Mouse (Mus musculus) spleen, postnatal 36 days (tissue): ENCODE measurements around the gene Csnk1g2.

Experiments used
- DNase-seq, 2 experiments: peaks; one replicate each; pipeline ENCODE4 v3.0.0; 2022; ENCODE audit warnings: low spot score in 2 of 2, mixed read lengths in 1 of 2

The Csnk1g2 gene

GRCm38 (mm10) chr10:80622661-80623456 is at the start of gene Csnk1g2:
Gene Csnk1g2, plus strand, starts transcription at chr10:80622838.
- DNase-seq = peak; percentile 62 to 77

- DNase-seq = no peak
These were observed 48.7 kb upstream of the Csnk1g2 start for GRCm38 (mm10) chr10:80573944-80574343.

GRCm38 (mm10) chr10:80574896-80575295 is 47.7 kb upstream of the Csnk1g2 start:
- DNase-seq = no peak

- peak in 1 of 2 experiments; percentile 20 for DNase-seq
These were observed 46.7 kb upstream of the Csnk1g2 start for GRCm38 (mm10) chr10:80575925-80576324.

GRCm38 (mm10) chr10:80576351-80577194 is 46.1 kb upstream of the Csnk1g2 start:
- peak; percentile 62 to 63 for DNase-seq

- peak; percentile 99 for DNase-seq
These were observed 45.2 kb upstream of the Csnk1g2 start, which contains the start of gene Klf16 for GRCm38 (mm10) chr10:80577195-80578130. Gene Klf16, minus strand, starts transcription at chr10:80577321.

GRCm38 (mm10) chr10:80578131-80578750 is 44.4 kb upstream of the Csnk1g2 start:
- peak; percentile 86 to 87 for DNase-seq

- peak; percentile 82 to 88 for DNase-seq
These were observed 43.7 kb upstream of the Csnk1g2 start for GRCm38 (mm10) chr10:80578911-80579310.

GRCm38 (mm10) chr10:80583047-80583446 is 39.6 kb upstream of the Csnk1g2 start:
- no peak for DNase-seq

- no peak for DNase-seq
These were observed 38.6 kb upstream of the Csnk1g2 start for GRCm38 (mm10) chr10:80584045-80584488.

- no peak for DNase-seq
These were observed 37.7 kb upstream of the Csnk1g2 start for GRCm38 (mm10) chr10:80584642-80585552.

GRCm38 (mm10) chr10:80585581-80585980 is 37.1 kb upstream of the Csnk1g2 start:
- DNase-seq = no peak

GRCm38 (mm10) chr10:80586407-80587304 is 36.0 kb upstream of the Csnk1g2 start:
- DNase-seq = no peak

GRCm38 (mm10) chr10:80587305-80587657 is 35.4 kb upstream of the Csnk1g2 start:
- no peak for DNase-seq

- peak; percentile 87 to 89 for DNase-seq
These were observed 33.3 kb upstream of the Csnk1g2 start for GRCm38 (mm10) chr10:80589127-80589878.

- peak; percentile 96 to 97 for DNase-seq
These were observed 32.5 kb upstream of the Csnk1g2 start, which contains the start of gene Abhd17a for GRCm38 (mm10) chr10:80589879-80590854. Gene Abhd17a, minus strand, starts transcription at chr10:80590341.

- DNase-seq = no peak
These were observed 26.3 kb upstream of the Csnk1g2 start for GRCm38 (mm10) chr10:80596318-80596717.
